Mouse (Mus musculus) forebrain, embryonic 16.5 days (tissue): ENCODE results near the gene 3110040M04Rik. TPM values are rescaled to one million over a fixed set of nuclear protein-coding genes. Genes with fewer than 3 reads are reported as not detected.

Experiments used
- ATAC-seq: fragments of 200-750 bp; cut with Nextera tagmentation; 2 replicates; pipeline ENCODE4 v1.8.0; 2017; ENCODE audit warnings: mild to moderate bottlenecking, moderate library complexity
- H3K27ac ChIP-seq: fragments of 300-500 bp; sonication (generic); 2 replicates; pipeline ENCODE4 v1.5.1; 2014; ENCODE audit warnings: low read length, control low read depth
- H3K27me3 ChIP-seq: fragments of 300-500 bp; sonication (generic); replicated peaks from 2 replicates; pipeline ENCODE4 v1.6.1; 2014; ENCODE audit warnings: low read length; ENCODE audit not compliant: control insufficient read depth, insufficient read depth
- H3K36me3 ChIP-seq: fragments of 300-500 bp; sonication (generic); 2 replicates; pipeline ENCODE4 v1.6.1; 2014; ENCODE audit not compliant: control insufficient read depth, insufficient read depth
- H3K4me1 ChIP-seq: fragments of 300-500 bp; sonication (generic); replicated peaks from 2 replicates; pipeline ENCODE4 v1.6.1; 2014; ENCODE audit warnings: low read length; ENCODE audit not compliant: control insufficient read depth, insufficient read depth
- H3K4me2 ChIP-seq: fragments of 300-500 bp; sonication (generic); 2 replicates; pipeline ENCODE4 v1.6.1; 2014; ENCODE audit warnings: mild to moderate bottlenecking, low read length, control low read depth
- H3K4me3 ChIP-seq: fragments of 300-500 bp; sonication (generic); replicated peaks from 2 replicates; pipeline ENCODE4 v1.5.1; 2014; ENCODE audit warnings: mild to moderate bottlenecking, low read length, control low read depth
- H3K9ac ChIP-seq: fragments of 300-500 bp; sonication (generic); replicated peaks from 2 replicates; pipeline ENCODE4 v1.6.1; 2014; ENCODE audit warnings: low read depth, low read length, control low read depth
- H3K9me3 ChIP-seq: fragments of 300-500 bp; sonication (generic); 2 replicates; pipeline ENCODE4 v1.6.1; 2016; ENCODE audit warnings: low read length; ENCODE audit not compliant: control insufficient read depth
- WGBS: fragments of 180-500 bp; shearing (Covaris S2); extraction: QIAGEN DNeasy Blood & Tissue Kit; methylation state at CpG from one replicate; pipeline ENCODE4 v1.1.7; 2014; 5-methylcytosine and 5-hydroxymethylcytosine counted together
- polyA plus RNA-seq: library from polyadenylated mRNA; unstranded; fragments of >200 nt; fragmentation: Nextera tagmentation; extraction: Ambion mirVana; gene quantifications from 2 replicates; pipeline ENCODE4 v1.2.1, GENCODE M21; 2015

3110040M04Rik gene
- polyA plus RNA-seq, 1 experiment from 2014 or later: not detected

GRCm38 (mm10) chr1:151243332-151243731, 39.4 kb downstream of the 3110040M04Rik start:
- WGBS: 84% methylated on average over 4 of the region's 4 CpGs
- Histone ChIP-seq H3K36me3 (no peaks in the 10 kb centered on the region), H3K27me3 (no peaks in the 10 kb centered on the region), H3K9me3 (0 out of 2 replicates have a peak, but pooled peaks cover 2% of the 10 kb centered on the region), H3K9ac (no peak overlapping the region), H3K27ac (no peak overlapping the region), H3K4me1 (no peaks in the 10 kb centered on the region), H3K4me2 (no peak overlapping the region), H3K4me3 (no peak overlapping the region)
- no peak for ATAC-seq

GRCm38 (mm10) chr1:151244013-151244412, 40.1 kb downstream of the 3110040M04Rik start:
- 0 out of 2 replicates have a peak, but pooled peaks cover 2% of the 10 kb centered on the region for H3K9me3 ChIP-seq
- H3K36me3 ChIP-seq: no peaks in the 10 kb centered on the region
- H3K27ac ChIP-seq: no peak overlapping the region
- H3K4me3 ChIP-seq: no peak overlapping the region
- ATAC-seq: no peak
- H3K4me1 ChIP-seq: no peaks in the 10 kb centered on the region
- no peaks in the 10 kb centered on the region for H3K27me3 ChIP-seq
- 87% methylated on average over 5 of the region's 5 CpGs for WGBS
- H3K9ac ChIP-seq: no peak overlapping the region
- no peak overlapping the region for H3K4me2 ChIP-seq

- no peaks in the 10 kb centered on the region for H3K36me3 ChIP-seq
- H3K9ac ChIP-seq: no peak overlapping the region
- no peaks in the 10 kb centered on the region for H3K4me1 ChIP-seq
- H3K9me3 ChIP-seq: 0 out of 2 replicates have a peak, but pooled peaks cover 2% of the 10 kb centered on the region
- no peak overlapping the region for H3K4me3 ChIP-seq
- H3K27me3 ChIP-seq: no peaks in the 10 kb centered on the region
- no peak overlapping the region for H3K27ac ChIP-seq
- no peak overlapping the region for H3K4me2 ChIP-seq
- WGBS: 98% methylated on average over 4 of the region's 4 CpGs
- ATAC-seq: no peak
Observed at GRCm38 (mm10) chr1:151244761-151245160, 40.8 kb downstream of the 3110040M04Rik start.

GRCm38 (mm10) chr1:151245165-151245564, 41.2 kb downstream of the 3110040M04Rik start:
- Histone ChIP-seq H3K27ac (no peak overlapping the region), H3K36me3 (no peaks in the 10 kb centered on the region), H3K9me3 (0 out of 2 replicates have a peak, but pooled peaks cover under 1% of the 10 kb centered on the region), H3K4me1 (no peaks in the 10 kb centered on the region), H3K4me2 (no peak overlapping the region), H3K9ac (no peak overlapping the region), H3K4me3 (no peak overlapping the region), H3K27me3 (no peaks in the 10 kb centered on the region)
- ATAC-seq: no peak
- 89% methylated on average over 10 of the region's 10 CpGs for WGBS

GRCm38 (mm10) chr1:151245846-151246245, 41.9 kb downstream of the 3110040M04Rik start:
- H3K9ac ChIP-seq: no peak overlapping the region
- no peak overlapping the region for H3K27ac ChIP-seq
- no peak overlapping the region for H3K4me3 ChIP-seq
- no peaks in the 10 kb centered on the region for H3K4me1 ChIP-seq
- no peaks in the 10 kb centered on the region for H3K9me3 ChIP-seq
- no peak overlapping the region for H3K4me2 ChIP-seq
- 64% methylated on average over 2 of the region's 2 CpGs for WGBS
- H3K27me3 ChIP-seq: no peaks in the 10 kb centered on the region
- H3K36me3 ChIP-seq: no peaks in the 10 kb centered on the region
- ATAC-seq: no peak

DNA sequence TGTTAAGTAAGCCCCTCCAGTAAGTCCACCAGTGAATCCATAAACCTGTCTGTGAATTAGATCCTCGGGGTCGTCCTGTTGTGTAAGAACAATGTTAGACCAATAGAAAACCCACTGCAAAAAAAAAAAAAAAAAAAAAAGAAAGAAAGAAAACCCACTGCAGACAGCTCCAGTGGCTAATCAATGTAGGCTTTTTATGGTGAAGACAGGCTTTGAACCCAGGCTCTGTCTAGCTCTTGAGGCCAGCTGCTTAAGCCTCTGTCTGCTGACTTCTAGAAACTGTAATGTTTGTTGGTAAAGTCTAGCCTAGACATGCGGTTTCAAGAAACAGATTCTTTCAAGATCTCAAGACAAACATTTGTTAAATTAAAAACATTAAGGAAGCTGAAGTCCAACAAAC, 46.2 kb downstream of the 3110040M04Rik start:
- no peaks in the 10 kb centered on the region for H3K4me1 ChIP-seq
- ATAC-seq: no peak
- WGBS: 79% methylated on average over 3 of the region's 3 CpGs
- H3K36me3 ChIP-seq: no peaks in the 10 kb centered on the region
- H3K4me2 ChIP-seq: no peak overlapping the region
- no peak overlapping the region for H3K9ac ChIP-seq
- no peaks in the 10 kb centered on the region for H3K27me3 ChIP-seq
- H3K9me3 ChIP-seq: no peaks in the 10 kb centered on the region
- H3K4me3 ChIP-seq: no peak overlapping the region
- H3K27ac ChIP-seq: no peak overlapping the region

- no peaks in the 10 kb centered on the region for H3K9me3 ChIP-seq
- no peaks in the 10 kb centered on the region for H3K27me3 ChIP-seq
- H3K36me3 ChIP-seq: no peaks in the 10 kb centered on the region
- no peak overlapping the region for H3K27ac ChIP-seq
- no peak overlapping the region for H3K9ac ChIP-seq
- WGBS: 70% methylated on average over 18 of the region's 18 CpGs
- no peak overlapping the region for H3K4me3 ChIP-seq
- no peak overlapping the region for H3K4me2 ChIP-seq
- no peak for ATAC-seq
- H3K4me1 ChIP-seq: no peaks in the 10 kb centered on the region
Observed at GRCm38 (mm10) chr1:151250529-151251193, 46.7 kb downstream of the 3110040M04Rik start.

- WGBS: 85% methylated on average over 14 of the region's 14 CpGs
- H3K27ac ChIP-seq: no peak overlapping the region
- H3K9me3 ChIP-seq: no peaks in the 10 kb centered on the region
- H3K4me3 ChIP-seq: no peak overlapping the region
- H3K4me2 ChIP-seq: no peak overlapping the region
- H3K27me3 ChIP-seq: no peaks in the 10 kb centered on the region
- H3K9ac ChIP-seq: no peak overlapping the region
- no peaks in the 10 kb centered on the region for H3K4me1 ChIP-seq
- H3K36me3 ChIP-seq: no peaks in the 10 kb centered on the region
- no peak for ATAC-seq
Observed at GRCm38 (mm10) chr1:151251194-151252010, 47.5 kb downstream of the 3110040M04Rik start.
